Mouse (Mus musculus) cerebellum, adult 2 months (tissue): Measurements from ENCODE around the gene Mcm2. TPM values are rescaled to one million over a fixed set of nuclear protein-coding genes. Genes with fewer than 3 reads are reported as not detected.

Experiments used
- DNase-seq, 2 experiments: peaks; one replicate each; pipeline ENCODE4 v3.0.0; 2021
- H3K27ac ChIP-seq: fragments of 200-500 bp; 2 replicates; pipeline ENCODE4 v1.5.1; 2012; ENCODE audit warnings: low read length, control low read depth, inconsistent platforms; ENCODE audit not compliant: insufficient read depth
- H3K27me3 ChIP-seq: fragments of 200-500 bp; 2 replicates; pipeline ENCODE4 v1.6.1; 2012; ENCODE audit warnings: inconsistent platforms, mild to moderate bottlenecking, low read length, moderate library complexity; ENCODE audit not compliant: control insufficient read depth, insufficient read depth
- H3K4me1 ChIP-seq: fragments of 200-500 bp; 2 replicates; pipeline ENCODE4 v1.6.1; 2011; ENCODE audit warnings: low read length; ENCODE audit not compliant: control insufficient read depth, insufficient read depth
- H3K4me3 ChIP-seq: fragments of 200-500 bp; replicated peaks from 2 replicates; pipeline ENCODE3; 2011; ENCODE audit warnings: mild to moderate bottlenecking, low read depth, low read length, control low read depth; ENCODE audit not compliant: insufficient read depth
- CTCF ChIP-seq: fragments of 200-500 bp; IDR thresholded peaks from 2 replicates; pipeline ENCODE4 v1.5.1; 2011; ENCODE audit warnings: low read depth, mild to moderate bottlenecking, control low read depth, low read length, moderate library complexity, borderline replicate concordance; ENCODE audit not compliant: insufficient read depth
- POLR2A ChIP-seq: fragments of 200-500 bp; IDR thresholded peaks from 2 replicates; pipeline ENCODE4 v1.6.1; 2011; ENCODE audit warnings: low read length, control low read depth, borderline replicate concordance; ENCODE audit not compliant: insufficient read depth
- WGBS: fragments of 180-500 bp; shearing (Covaris S2); methylation state at CpG from one replicate; pipeline ENCODE4 v1.1.7; 2018; 5-methylcytosine and 5-hydroxymethylcytosine counted together
- polyA plus RNA-seq: library from polyadenylated mRNA; depleted of rRNA; stranded (reverse); fragments of >200 nt; gene quantifications from 2 replicates; pipeline ENCODE4 v1.2.3, GENCODE M21; 2012; rRNA removed

Gene Mcm2
- polyA plus RNA-seq, 1 experiment, result 7.5 TPM

GRCm38 (mm10) chr6:88836178-88836819 lies 62.3 kb downstream of the Mcm2 start:
- H3K27me3 ChIP-seq, result no peaks in the 10 kb centered on the region
- TF ChIP-seq CTCF (no peak), POLR2A (no peak)
- 39% methylated on average over 28 of the region's 28 CpGs for WGBS
- H3K4me1 ChIP-seq, result peaks cover 64% of the 10 kb centered on the region
- no peak overlapping the region for H3K4me3 ChIP-seq
- DNase-seq, result no peak
- H3K27ac ChIP-seq, result no peak overlapping the region

GRCm38 (mm10) chr6:88835047-88835446 lies 63.5 kb downstream of the Mcm2 start:
- Histone ChIP-seq H3K27me3 (no peaks in the 10 kb centered on the region), H3K4me3 (no peak overlapping the region), H3K27ac (no peak overlapping the region), H3K4me1 (peaks cover 61% of the 10 kb centered on the region)
- no peak for TF ChIP-seq CTCF
- no peak for TF ChIP-seq POLR2A
- 25% methylated on average over 5 of the region's 5 CpGs for WGBS
- DNase-seq, result no peak

Other genes with a start within 250 kb of the Mcm2 start
- gene Mgll, start 174.4 kb downstream of the Mcm2 start, polyA plus RNA-seq, result 63.4 and 69.2 TPM in 2 replicates
- 116 TPM in 2 replicates for gene Abtb1, start 56.8 kb downstream of the Mcm2 start, polyA plus RNA-seq
- 538 and 541 TPM in 2 replicates for gene Podxl2, start 23.7 kb downstream of the Mcm2 start, polyA plus RNA-seq
- gene Tpra1, start 3.5 kb upstream of the Mcm2 start, polyA plus RNA-seq, result 206 and 236 TPM in 2 replicates